Mouse (Mus musculus) hematopoietic stem cell, adult 5-6 weeks (primary cell): ENCODE results near the gene Shisa7. TPM values are rescaled to one million over a fixed set of nuclear protein-coding genes. Genes with fewer than 3 reads are reported as not detected.

Experiments
- ATAC-seq, 2 experiments: fragments of 125-278 bp in 1 of 2; replicated peaks in 1 of 2; 2 replicates each; pipeline ENCODE4 v1.8.0; 2016 to 2017; ENCODE audit warnings: inconsistent platforms in 2 of 2, mild to moderate bottlenecking in 2 of 2, moderate number of reproducible peaks in 2 of 2, low read depth in 1 of 2, moderate TSS enrichment in 1 of 2; ENCODE audit not compliant: low FRiP score in 2 of 2, poor library complexity in 2 of 2, severe bottlenecking in 2 of 2, insufficient read depth in 1 of 2, low TSS enrichment in 1 of 2
- total RNA-seq: library from RNA; stranded (forward); fragments of 172-1452, 232-1000 nt; gene quantifications from 2 replicates; pipeline ENCODE4 v1.2.3, GENCODE M21; 2017

The Shisa7 gene
- total RNA-seq, 1 experiment from 2014 or later = 0.45 TPM

- no peak for ATAC-seq
These were observed 62.4 kb downstream of the Shisa7 start for GRCm38 (mm10) chr7:4782130-4782529.

- ATAC-seq = 0 out of 4 replicates have a peak, but pooled peaks have one; percentile 11 to 19
These were observed 64.6 kb downstream of the Shisa7 start for GRCm38 (mm10) chr7:4779921-4780320.

- no peak for ATAC-seq
These were observed 66.5 kb downstream of the Shisa7 start for GRCm38 (mm10) chr7:4777851-4778637.

- peak; percentile 15 to 25; a peak in 1 of 4 replicates for ATAC-seq
These were observed 67.3 kb downstream of the Shisa7 start for GRCm38 (mm10) chr7:4776861-4777830.

GRCm38 (mm10) chr7:4776131-4776530, 68.4 kb downstream of the Shisa7 start:
- no peak for ATAC-seq

Other genes with a start within 250 kb of the Shisa7 start
- not detected in 2 replicates for gene Ptprh, start 240.7 kb downstream of the Shisa7 start, total RNA-seq
- 22.0 and 22.8 TPM in 2 replicates for gene Tmem86b, start 213.3 kb downstream of the Shisa7 start, total RNA-seq
- 155 and 186 TPM in 2 replicates for gene Ppp6r1, start 185.7 kb downstream of the Shisa7 start, total RNA-seq
- gene Hspbp1, start 159.6 kb downstream of the Shisa7 start, total RNA-seq = 19.0 and 25.2 TPM in 2 replicates
- 0.20 and 2.6 TPM in 2 replicates for gene Brsk1, start 154.1 kb downstream of the Shisa7 start, total RNA-seq
- 5.0 and 7.3 TPM in 2 replicates for gene Tmem150b, start 119.4 kb downstream of the Shisa7 start, total RNA-seq
- 40.6 and 46.4 TPM in 2 replicates for gene Kmt5c, start 104.6 kb downstream of the Shisa7 start, total RNA-seq
- gene Cox6b2, start 91.6 kb downstream of the Shisa7 start, total RNA-seq = 14.1 and 53.9 TPM in 2 replicates
- gene Fam71e2, start 73.4 kb downstream of the Shisa7 start, total RNA-seq = not detected in 2 replicates
- 0.25 and 0.74 TPM in 2 replicates for gene Il11, start 61.8 kb downstream of the Shisa7 start, total RNA-seq
- 1.3 TPM in 1 of 2 replicates, not detected in the other for gene Tmem190, start 61.8 kb downstream of the Shisa7 start, total RNA-seq
- 9.3 and 19.0 TPM in 2 replicates for gene Tmem238, start 55.0 kb downstream of the Shisa7 start, total RNA-seq
- gene Rpl28, start 51.8 kb downstream of the Shisa7 start, total RNA-seq = 736 and 741 TPM in 2 replicates
- gene Ube2s, start 32.1 kb downstream of the Shisa7 start, total RNA-seq = 137 and 174 TPM in 2 replicates
- gene Isoc2b, start 25.6 kb upstream of the Shisa7 start, total RNA-seq = 59.8 and 69.7 TPM in 2 replicates
- 7.1 and 9.0 TPM in 2 replicates for gene Isoc2a, start 32.5 kb upstream of the Shisa7 start, total RNA-seq
- not detected in 2 replicates for gene Gm36210, start 61.8 kb upstream of the Shisa7 start, total RNA-seq
- 2.2 and 3.2 TPM in 2 replicates for gene Zfp628, start 70.5 kb upstream of the Shisa7 start, total RNA-seq
- gene Nat14, start 77.3 kb upstream of the Shisa7 start, total RNA-seq = not detected in 2 replicates
- not detected in 2 replicates for gene Ssc5d, start 81.1 kb upstream of the Shisa7 start, total RNA-seq
- not detected in 2 replicates for gene Sbk2, start 119.7 kb upstream of the Shisa7 start, total RNA-seq
- gene Sbk3, start 126.5 kb upstream of the Shisa7 start, total RNA-seq = not detected in 2 replicates
- 5.7 and 6.6 TPM in 2 replicates for gene Zfp579, start 151.5 kb upstream of the Shisa7 start, total RNA-seq
- 3.0 and 12.6 TPM in 2 replicates for gene Zfp524, start 169.7 kb upstream of the Shisa7 start, total RNA-seq
- gene Fiz1, start 170.0 kb upstream of the Shisa7 start, total RNA-seq = 25.6 and 32.0 TPM in 2 replicates
- gene Gm44973, start 170.8 kb upstream of the Shisa7 start, total RNA-seq = 0.31 TPM in 1 of 2 replicates, not detected in the other
- 13.9 and 14.0 TPM in 2 replicates for gene Zfp865, start 175.7 kb upstream of the Shisa7 start, total RNA-seq
- gene Ccdc106, start 175.9 kb upstream of the Shisa7 start, total RNA-seq = not detected in 2 replicates
- 1.3 TPM in 1 of 2 replicates, not detected in the other for gene 4632433K11Rik, start 189.4 kb upstream of the Shisa7 start, total RNA-seq
- gene Zfp784, start 193.8 kb upstream of the Shisa7 start, total RNA-seq = 3.9 and 5.9 TPM in 2 replicates
- 2.1 and 2.4 TPM in 2 replicates for gene Zfp580, start 206.8 kb upstream of the Shisa7 start, total RNA-seq
- gene U2af2, start 217.4 kb upstream of the Shisa7 start, total RNA-seq = 229 and 261 TPM in 2 replicates
- 25.7 and 38.2 TPM in 2 replicates for gene Epn1, start 235.5 kb upstream of the Shisa7 start, total RNA-seq